Mouse (Mus musculus) neutrophil, adult 59 days (primary cell): ENCODE data around the gene Saa4. TPM values are rescaled to one million over a fixed set of nuclear protein-coding genes. Genes with fewer than 3 reads are reported as not detected.

Experiments used
- total RNA-seq, 2 experiments: library from RNA; stranded (reverse); gene quantifications; 1 replicate in 1 of 2; 2 replicates in 1 of 2; pipeline ENCODE4 v1.2.4; 2023

The Saa4 gene
- not detected for total RNA-seq

DNA sequence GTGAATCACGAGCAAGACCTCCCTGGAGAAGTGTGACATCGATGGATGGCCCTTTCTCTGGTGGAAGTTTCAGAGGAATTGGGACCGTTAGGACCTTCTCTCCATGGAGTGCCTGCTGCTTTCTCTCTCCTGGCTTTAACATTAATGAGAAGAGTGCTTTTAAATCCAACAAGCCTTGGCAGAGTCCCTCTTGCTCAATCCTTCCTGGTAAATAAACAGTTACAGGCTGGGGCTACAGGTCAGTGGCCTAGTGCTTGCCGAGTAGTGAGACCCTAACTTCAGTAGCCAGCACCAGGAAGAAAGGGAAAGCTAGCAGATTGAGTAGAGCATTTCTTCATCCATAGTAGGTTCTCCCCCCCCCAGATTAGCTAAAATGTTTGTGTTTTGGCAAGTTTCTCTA, at the start of gene Saa4:
TSS of gene Saa4 (minus strand) at position 146 of the 400 bp plus-strand sequence.

DNA sequence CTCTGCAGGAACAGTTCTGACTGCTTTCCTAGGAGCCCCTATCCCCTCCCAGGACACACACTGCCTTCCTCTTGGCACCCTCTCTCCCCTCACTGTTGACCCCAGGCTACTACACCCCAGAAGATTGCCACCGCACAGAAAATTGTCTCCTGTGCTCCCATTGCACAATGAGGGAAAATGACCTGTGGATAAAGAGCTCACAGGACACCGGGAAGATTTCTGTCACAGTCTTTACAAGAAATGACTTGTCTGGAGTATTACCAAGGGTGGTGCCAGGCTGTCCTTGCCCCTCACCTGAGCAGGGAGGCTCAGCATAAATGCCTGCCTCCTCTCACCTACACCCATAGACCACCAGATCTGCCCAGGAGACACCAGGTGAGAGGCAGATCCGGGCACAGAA, 19.1 kb upstream of the Saa4 start, which contains the start of gene Saa2:
TSS of gene Saa2 (plus strand) at position 301 of the 400 bp plus-strand sequence.

DNA sequence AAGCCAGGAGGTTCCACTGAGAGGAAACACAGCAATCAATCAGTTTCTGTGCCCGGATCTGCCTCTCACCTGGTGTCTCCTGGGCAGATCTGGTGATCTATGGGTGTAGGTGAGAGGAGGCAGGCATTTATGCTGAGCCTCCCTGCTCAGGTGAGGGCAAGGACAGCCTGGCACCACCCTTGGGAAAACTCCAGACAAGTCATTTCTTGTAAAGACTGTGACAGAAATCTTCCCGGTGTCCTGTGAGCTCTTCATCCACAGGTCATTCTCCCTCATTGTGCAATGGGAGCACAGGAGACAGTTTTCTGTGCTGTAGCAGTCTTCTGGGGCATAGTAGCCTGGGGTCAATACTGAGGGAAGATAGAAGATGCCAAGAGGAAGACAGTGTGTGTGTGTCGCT, 10.5 kb upstream of the Saa4 start, which contains the start of gene Saa1:
TSS of gene Saa1 (minus strand) at position 101 of the 400 bp plus-strand sequence.

DNA sequence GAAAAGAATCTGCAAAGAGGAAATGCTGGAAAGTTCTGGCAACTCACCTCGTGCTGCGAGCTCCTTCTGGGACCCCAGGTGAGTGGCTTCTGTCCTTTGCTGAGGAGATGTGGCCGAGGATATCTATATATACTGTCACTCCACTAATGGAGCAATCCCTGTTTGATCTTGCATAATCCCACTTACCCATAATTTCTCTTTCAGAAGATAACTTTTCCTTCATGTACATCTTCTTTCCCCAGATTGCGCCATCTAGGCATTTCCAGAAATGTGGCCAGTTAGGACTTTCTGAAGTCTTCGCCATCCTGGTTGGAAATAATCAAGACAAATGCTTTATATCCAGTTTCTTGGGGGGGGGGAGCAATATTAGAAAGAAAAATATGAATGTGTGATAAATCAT, 16.8 kb downstream of the Saa4 start, which contains the start of gene Saa3:
TSS of gene Saa3 (minus strand) at position 101 of the 400 bp plus-strand sequence.

DNA sequence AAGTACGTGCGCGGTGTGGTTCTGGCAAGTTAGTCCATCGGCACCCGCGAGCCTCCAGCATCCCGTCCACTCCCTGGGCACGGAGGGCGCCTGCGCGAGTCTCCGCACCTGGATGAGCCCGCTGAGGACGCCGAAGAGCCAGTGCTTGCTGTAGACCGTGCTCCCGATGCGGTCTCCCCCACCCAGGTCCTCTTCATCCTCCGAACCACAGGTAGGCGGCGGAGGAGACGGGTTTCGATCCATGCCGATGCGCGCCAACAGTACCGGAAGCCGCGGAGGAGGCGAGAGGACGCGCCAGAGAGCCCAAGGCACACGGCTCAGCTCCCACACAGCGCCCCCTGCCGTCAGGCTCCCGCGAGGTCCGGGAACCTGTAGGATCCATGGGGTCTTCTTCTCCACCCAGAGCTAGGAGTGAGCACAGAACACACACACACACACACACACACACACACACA, 22.0 kb downstream of the Saa4 start, which contains the start of gene Saal1:
TSS of gene Saal1 (minus strand) at position 291 of the 455 bp plus-strand sequence.

Other genes with a start within 250 kb of the Saa4 start
- 1 to 10 TPM; 6.5 to 9.2 TPM for gene Sergef, start 92.8 kb downstream of the Saa4 start, total RNA-seq
- gene Tph1, start 60.1 kb downstream of the Saa4 start, total RNA-seq = not detected
- 1 to 10 TPM; 6.3 to 8.9 TPM for gene Saal1, start 21.9 kb downstream of the Saa4 start, total RNA-seq
- gene Saa3, start 16.9 kb downstream of the Saa4 start, total RNA-seq = under 1 TPM; 0.46 to 0.76 TPM
- gene Saa1, start 10.4 kb upstream of the Saa4 start, total RNA-seq = not detected
- gene Saa2, start 19.2 kb upstream of the Saa4 start, total RNA-seq = not detected
- gene Hps5, start 63.5 kb upstream of the Saa4 start, total RNA-seq = 10 to 100 TPM; 33.9 to 37.3 TPM
- gene Gtf2h1, start 63.5 kb upstream of the Saa4 start, total RNA-seq = 10 to 100 TPM; 29.5 to 37.0 TPM
- gene Ldha, start 108.9 kb upstream of the Saa4 start, total RNA-seq = 100 to 1,000 TPM; 360 to 389 TPM
- 1 to 10 TPM in 1 of 2 experiments, not detected in 1; 2.0 TPM for gene Ldhc, start 128.6 kb upstream of the Saa4 start, total RNA-seq
- 10 to 100 TPM; 49.7 to 52.7 TPM for gene Tsg101, start 187.4 kb upstream of the Saa4 start, total RNA-seq
- 10 to 100 TPM; 10.3 to 11.4 TPM for gene Uevld, start 225.9 kb upstream of the Saa4 start, total RNA-seq